Mouse (Mus musculus) naive thymus-derived CD4-positive, alpha-beta T cell, adult 5 months (primary cell): ENCODE measurements around the gene Pank2. TPM values are rescaled to one million over a fixed set of nuclear protein-coding genes. Genes with fewer than 3 reads are reported as not detected.

Experiments
- polyA plus RNA-seq: library from polyadenylated mRNA; unstranded; fragments of 100-300 nt; shearing (Covaris generic); gene quantifications from one replicate; pipeline ENCODE4 v1.2.1, GENCODE M21; 2017

Gene Pank2
- 98.2 TPM for polyA plus RNA-seq

DNA sequence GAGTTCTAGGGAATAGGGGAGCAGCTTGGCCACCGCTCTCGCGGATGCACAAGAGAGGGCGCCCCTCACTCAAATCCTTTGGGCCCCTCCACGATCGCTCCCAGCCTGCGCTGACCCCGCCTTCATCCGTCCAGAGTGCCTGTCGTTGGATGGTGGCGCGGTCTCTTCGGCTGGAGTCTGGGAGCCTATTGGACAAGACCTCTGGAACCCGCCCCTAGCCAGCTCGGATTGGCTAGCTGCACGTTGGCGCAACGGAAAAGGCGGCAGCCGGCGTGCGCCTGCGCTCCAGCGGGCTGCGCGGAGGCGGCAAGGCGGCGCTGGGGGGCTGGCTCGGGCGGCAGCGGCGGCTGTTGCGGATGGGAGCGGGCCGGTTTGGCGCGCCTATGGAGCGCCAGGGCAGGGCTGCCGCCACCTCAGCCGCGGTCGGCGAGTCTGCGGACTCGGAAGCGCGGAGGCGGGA lies at the start of gene Pank2:
Pank2 (plus strand) TSS at position 283 of the 460 bp plus-strand sequence.

DNA sequence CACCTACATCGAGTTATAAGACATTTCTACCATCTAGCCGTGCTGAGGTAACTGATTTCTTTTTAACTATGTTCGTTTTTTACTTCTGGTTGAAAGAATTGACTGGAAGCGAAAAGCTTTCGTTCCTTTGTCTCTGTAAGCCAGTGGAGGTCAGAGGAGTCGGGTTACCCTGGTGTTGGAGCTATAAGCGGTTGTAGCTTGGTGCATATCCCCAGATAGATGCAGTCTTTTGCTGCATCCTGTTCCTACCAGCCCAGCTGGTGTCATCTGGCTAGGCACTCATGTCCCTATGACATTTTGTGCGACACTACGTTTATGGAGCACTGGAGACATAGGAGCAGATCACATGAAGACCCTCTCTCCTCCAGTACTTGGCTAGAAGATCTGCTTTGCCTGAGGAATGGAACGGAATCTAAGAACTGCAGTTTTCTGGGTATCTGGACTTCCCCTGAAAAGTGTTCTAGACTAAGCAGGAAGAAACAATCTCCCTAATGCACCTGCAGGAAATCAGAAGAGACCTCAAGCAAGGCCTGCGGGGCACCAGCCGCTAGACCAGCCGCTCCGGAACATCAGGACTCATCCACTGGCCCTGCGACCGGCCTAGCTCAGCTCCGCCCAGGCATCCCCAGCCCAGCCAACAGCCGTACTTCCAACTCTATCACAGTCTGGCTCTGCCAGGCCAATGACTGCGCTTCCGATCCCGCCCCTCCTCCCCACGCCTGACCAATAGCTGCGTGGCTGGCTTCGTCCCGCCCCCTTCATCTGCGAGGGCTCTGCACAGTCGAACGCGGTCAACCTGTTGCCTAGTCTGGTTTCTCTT lies 28.8 kb upstream of the Pank2 start, which contains the start of gene Mavs:
Mavs (plus strand) TSS at position 757 of the 820 bp plus-strand sequence.

Other genes with a start within 250 kb of the Pank2 start
- gene Gfra4, start 219.4 kb upstream of the Pank2 start, polyA plus RNA-seq: not detected
- gene Adam33, start 198.7 kb upstream of the Pank2 start, polyA plus RNA-seq: not detected
- gene Siglec1, start 175.7 kb upstream of the Pank2 start, polyA plus RNA-seq: 0.05 TPM
- gene Hspa12b, start 135.2 kb upstream of the Pank2 start, polyA plus RNA-seq: 0.36 TPM
- not detected for gene Gm11037, start 129.0 kb upstream of the Pank2 start, polyA plus RNA-seq
- gene 1700037H04Rik, start 102.4 kb upstream of the Pank2 start, polyA plus RNA-seq: 30.7 TPM
- gene Cenpb, start 82.4 kb upstream of the Pank2 start, polyA plus RNA-seq: 4.9 TPM
- gene Cdc25b, start 75.5 kb upstream of the Pank2 start, polyA plus RNA-seq: 33.5 TPM
- not detected for gene Spef1, start 75.2 kb upstream of the Pank2 start, polyA plus RNA-seq
- 11.9 TPM for gene Ap5s1, start 55.4 kb upstream of the Pank2 start, polyA plus RNA-seq
- 11.9 TPM for gene Mavs, start 28.4 kb upstream of the Pank2 start, polyA plus RNA-seq
- gene Rnf24, start 90.4 kb downstream of the Pank2 start, polyA plus RNA-seq: 2.7 TPM
- 53.2 TPM for gene Smox, start 229.0 kb downstream of the Pank2 start, polyA plus RNA-seq